Mouse (Mus musculus) layer of hippocampus, adult 11-12 months (tissue): ENCODE measurements around the gene Six3.

Experiments used
- DNase-seq: peaks from one replicate; pipeline ENCODE4 v3.0.0; 2022; ENCODE audit warnings: low spot score

Gene Six3

DNA sequence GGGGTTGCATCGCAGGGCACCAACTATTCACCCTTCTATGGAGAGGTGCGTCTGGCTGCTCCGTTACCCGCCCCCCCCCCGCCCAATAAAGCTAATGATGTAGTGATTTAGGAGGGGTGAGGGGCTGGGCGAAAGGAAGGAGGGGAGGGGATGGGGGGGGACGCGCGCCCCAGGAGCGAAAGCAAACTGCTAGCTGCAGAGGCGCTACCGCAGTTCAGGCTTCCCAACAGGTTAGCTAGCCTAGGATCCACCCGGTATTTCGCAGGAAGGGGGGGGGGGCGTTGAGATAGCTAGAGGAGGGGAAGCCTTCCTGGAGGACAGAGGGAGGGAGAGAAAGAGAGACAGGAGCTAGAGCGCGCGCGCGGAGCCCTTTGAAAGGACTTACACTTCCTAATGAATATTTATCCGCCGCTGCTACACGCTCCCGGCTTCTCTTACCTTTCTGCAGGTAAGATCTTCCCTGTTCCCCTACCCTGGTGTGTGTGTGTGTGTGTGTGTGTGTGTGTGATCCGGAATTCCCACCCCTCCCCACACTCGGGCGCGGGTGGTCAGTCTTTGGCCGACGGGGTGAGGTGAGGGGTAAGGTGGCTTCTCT is at the start of gene Six3:
TSS of gene Six3 (plus strand) at position 343 of the 595 bp plus-strand sequence.
- DNase-seq: no peak

GRCm38 (mm10) chr17:85564107-85564506 is 49.3 kb upstream of the Six3 start:
- no peak for DNase-seq

DNA sequence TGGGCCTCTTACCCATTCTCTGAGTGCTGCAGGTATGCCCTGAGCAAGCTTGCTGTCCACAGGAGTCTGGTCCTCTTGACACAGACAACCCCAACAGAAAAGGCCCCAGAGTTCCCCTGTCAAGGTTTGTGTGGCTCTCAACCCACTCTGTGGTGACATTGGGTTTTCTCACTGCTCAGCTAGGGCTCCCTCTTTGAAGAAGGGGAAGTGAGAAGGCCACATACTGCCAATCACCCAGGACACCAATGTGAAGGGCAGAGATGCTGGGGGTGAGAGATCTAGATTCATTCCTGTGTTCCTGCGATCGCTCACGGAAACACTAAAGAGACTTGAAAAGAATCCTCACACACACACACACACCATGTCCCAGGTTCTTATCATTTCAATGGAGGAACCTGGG is 39.4 kb upstream of the Six3 start:
- DNase-seq: no peak

DNA sequence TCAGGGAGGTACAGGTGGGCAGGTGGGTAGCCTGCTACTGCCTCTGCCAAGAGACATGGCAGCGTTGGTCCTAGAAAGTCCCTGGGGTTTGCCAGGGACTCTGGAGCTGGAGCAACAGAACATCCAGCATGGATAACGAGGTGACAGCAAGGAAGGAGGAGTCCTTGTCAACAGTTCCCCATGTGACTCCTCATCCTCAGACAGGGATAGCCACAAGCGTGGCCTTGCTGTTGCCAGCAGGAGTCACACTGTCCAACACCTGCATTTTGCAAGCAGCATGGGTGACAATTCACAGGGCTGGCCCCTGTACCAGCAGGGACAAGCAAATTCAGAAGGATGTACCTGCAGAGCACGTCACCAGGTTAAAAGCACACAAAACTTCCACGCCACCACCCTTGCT is 35.1 kb upstream of the Six3 start:
- DNase-seq: no peak

GRCm38 (mm10) chr17:85579350-85579749 is 34.1 kb upstream of the Six3 start:
- no peak for DNase-seq

DNA sequence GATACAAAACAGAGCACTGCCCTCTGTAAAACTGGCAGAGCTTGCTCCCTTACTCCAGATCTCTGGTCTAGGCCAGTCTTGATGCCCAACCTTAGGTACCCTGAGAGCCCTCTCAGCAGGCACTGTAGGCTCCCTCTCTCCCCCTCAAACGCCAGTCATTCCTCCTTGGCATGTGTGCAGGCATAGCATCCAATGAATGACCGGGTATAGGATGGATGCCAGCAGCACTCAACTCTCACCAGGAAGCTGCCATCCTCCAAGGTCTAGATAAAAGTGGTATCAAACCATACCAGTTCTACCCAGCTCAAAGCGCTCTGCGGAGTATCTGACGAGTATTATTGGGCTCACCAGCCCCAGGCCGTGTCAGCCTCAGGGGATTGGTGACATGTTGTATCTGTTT is 33.2 kb upstream of the Six3 start:
- no peak for DNase-seq

DNA sequence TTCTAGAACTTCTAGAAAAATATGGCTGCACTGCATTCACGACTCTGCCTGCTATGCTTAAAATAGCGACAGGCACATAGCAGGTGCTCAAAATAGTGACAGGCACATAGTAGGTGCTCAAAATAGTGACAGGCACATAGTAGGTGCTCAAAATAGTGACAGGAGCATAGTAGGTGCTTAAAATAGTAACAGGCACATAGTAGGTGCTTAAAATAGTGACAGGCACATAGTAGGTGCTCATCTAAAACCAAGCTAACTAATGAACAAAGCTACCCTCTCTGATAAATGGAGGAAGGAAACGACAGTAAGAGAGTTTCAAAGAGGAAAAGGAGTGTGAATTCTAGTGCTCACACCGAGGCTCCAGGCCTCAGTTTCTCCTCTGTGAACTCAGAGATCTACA is 29.2 kb upstream of the Six3 start:
- DNase-seq: no peak

- DNase-seq: no peak
Observed at GRCm38 (mm10) chr17:85584573-85584972, 28.8 kb upstream of the Six3 start.

GRCm38 (mm10) chr17:85585779-85586178 is 27.6 kb upstream of the Six3 start:
- no peak for DNase-seq

GRCm38 (mm10) chr17:85591976-85592375 is 21.4 kb upstream of the Six3 start:
- DNase-seq: no peak

DNA sequence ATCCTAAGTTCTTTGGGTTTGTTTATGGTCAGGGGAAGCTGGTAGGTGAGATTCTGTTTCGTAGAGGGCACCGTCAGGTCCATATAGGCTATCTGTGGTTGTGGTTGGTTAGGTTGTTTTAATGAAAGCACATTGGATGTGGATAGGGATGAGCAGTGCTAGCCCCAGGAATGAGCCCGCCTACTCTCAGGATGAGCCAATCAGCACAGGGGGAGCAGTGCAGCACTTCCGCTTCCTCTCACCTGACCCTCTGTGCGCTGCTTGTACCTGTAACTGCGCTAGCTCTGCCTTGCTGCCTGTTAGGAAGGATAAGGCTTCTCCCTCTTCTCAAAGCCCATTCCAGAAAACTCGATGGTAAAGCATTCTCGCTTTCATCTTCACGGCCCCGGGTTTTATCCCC is 17.6 kb upstream of the Six3 start:
- DNase-seq: no peak

DNA sequence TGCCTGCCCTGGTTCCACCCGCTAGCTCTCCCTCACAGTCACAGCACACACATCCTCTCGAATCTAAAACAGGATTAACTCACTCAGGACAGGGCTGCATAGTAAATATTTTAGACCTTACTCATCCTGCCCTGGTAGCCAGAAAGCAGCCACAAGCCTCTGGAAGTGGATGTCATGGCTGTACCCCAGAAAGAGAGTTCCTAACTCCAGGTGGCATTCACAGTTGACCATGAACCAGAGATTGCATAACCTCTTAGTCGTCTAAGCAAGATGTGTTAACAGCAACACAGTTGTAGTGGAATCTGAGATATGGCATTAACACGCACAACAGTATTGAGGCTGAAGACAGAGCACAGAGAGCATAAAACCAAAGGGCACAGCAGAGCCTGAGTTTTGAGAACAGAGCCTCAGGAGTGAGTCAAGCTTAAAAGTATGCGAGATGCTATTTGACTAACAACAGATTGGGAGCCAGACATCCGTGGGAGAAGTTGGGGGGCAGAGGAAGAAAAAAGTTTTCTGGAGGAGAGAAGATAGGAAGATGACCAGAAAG is 17.0 kb upstream of the Six3 start:
- DNase-seq: no peak

DNA sequence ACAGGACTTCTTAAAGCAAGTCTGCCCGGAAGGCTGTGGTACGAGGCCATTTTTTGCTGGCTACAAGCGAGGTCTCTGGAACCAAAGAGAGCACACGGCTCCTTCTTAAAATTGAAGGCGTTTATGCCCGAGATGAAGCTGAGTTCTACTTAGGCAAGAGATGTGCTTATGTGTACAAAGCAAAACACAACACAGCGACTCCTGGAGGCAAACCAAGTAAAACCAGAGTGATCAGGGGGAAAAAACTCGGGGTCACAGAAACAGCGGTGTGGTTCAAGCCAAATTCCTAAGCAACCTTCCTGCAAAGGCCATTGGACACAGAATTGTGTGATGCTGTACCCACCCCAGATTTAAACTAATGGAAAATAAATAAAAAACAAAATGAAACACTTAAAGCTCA is 13.9 kb upstream of the Six3 start:
- DNase-seq: no peak

GRCm38 (mm10) chr17:85606463-85606862 is 6.9 kb upstream of the Six3 start:
- DNase-seq: no peak

- DNase-seq: no peak
Observed at GRCm38 (mm10) chr17:85607556-85608365, 5.6 kb upstream of the Six3 start.

GRCm38 (mm10) chr17:85608366-85609093 is 4.9 kb upstream of the Six3 start:
- DNase-seq: no peak

GRCm38 (mm10) chr17:85609094-85609425 is 4.3 kb upstream of the Six3 start:
- no peak for DNase-seq

DNA sequence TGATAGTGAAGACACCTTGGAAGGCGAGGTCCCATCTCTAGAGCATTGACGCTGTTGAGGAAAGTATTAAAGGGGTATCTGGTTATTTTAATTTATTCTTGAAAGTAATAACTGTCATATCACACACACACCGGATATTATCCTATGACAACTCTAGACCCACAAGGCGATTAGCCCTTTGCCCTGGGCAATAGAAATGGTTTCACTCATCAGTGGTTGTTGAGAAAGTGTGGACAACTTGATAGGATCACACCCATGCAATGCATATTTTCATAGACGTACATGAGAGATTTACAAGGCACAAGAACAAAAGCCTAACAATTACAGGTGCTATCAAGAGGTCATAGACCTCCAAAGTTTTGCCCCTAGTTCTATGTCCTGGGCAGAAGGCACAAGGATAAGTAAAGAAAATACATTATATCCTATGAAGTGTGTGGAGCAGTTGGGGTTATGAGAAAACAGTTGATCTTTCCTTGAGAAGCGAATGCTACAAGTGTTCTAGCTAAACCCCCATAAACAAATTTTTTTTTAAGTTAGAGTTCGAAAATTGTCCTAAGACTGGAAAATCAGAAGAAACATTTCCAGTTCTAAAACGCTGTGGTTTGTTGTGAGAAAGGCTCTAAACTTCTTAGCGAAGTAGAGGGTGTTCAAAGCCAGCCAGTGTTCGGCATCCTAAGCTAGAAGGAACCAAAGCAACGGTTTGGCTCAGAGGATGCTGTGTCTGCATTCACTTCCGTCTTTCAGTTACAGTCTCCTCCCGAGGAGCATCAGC is 3.6 kb upstream of the Six3 start:
- no peak for DNase-seq

DNA sequence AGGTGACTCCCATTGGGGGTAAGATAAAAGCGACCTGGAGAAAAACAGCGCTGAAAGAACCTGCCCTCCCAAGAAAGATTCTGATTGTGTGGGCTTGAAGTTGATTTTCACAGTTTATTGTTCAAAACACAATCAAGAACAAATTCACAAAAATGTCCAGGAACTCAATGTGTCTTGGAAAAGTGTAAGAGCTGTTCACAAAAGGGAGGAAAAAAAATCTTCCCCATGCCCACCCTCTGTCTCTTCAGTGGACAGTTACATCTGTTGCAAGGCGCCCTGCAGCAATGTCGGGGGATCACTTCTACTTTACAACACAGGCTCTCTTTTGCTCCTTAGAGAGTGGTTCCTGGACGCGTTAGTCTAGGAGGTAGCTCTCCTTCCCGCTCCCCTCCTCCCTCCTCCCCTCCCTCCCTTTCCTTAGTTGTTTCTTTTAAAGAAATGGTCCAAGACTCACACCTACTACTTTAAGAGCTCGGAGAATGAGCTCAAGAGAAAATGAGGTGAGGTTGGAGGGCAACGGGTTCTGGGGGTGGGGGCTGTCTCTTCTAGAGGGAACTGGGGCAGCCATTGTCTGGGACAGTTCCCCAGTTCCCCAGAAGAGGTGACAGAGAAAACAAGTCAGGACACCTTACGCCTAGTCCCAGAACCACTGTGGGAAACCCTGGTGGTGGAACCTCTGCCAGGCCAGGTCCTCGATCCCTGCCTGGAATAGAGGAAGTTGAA is 2.9 kb upstream of the Six3 start:
- DNase-seq: no peak

DNA sequence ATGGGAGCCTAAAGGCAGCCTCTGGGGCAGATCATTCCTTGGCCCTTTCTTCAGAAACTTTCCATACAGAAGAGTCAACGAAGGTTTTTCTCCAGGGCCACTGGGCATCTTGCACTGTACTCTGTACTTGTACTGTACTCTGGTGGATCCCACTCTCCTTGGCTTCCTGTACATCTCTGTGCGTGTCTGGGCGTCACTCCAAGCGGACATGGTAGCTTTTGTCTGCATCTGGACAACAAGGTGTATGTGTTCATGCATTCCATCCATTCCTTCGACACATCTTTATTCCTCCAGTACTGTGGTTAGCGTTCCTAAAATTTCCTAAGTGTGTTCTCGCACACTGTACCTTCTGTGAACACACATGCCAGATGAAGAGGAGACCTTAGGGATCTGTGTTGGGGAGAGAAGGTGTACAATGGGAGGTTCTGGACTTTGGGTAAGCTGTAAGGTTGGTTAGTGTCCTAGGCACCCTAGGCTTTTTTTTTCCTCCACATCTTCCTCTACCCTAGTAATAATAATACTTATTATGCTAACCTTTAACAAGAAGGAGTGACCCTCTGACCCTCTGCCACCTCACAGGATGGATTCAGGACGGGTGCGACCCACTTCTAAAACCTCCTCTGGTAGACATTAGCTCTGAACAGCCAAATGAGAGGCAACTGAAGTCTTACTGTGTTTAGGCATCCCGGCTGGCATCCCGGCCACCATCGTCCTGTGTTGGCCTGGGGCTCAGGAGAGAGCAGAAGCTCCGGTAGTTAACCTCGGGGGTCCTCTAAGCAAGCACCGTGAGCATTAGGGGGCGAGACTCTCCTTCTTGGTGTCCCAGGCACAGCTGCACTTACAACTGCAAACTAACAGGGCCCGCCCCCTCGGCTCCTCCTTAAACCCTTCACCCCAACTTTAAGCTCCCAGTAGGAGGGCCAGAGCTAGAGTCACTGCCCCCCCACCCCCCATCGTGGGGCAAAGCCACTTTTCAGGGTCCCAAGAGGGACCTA is 1.6 kb upstream of the Six3 start:
- DNase-seq: no peak
